Mouse (Mus musculus): ENCODE data around the gene Lbx1. TPM values are rescaled to one million over a fixed set of nuclear protein-coding genes. Genes with fewer than 3 reads are reported as not detected.

Gene Lbx1
- polyA plus RNA-seq, 1 experiment from 2014 or later, result not detected

- WGBS, result 2% methylated on average over 29 of the region's 29 CpGs
- no peak for ATAC-seq
- Histone ChIP-seq H3K4me1 (ENCODE audit: control insufficient read depth, insufficient read depth, low read length) (no peaks in the 10 kb centered on the region), H3K4me3 (ENCODE audit: low read length) (no peak overlapping the region), H3K27me3 (replicated peaks; ENCODE audit: control insufficient read depth, insufficient read depth, low read length) (peaks cover 56% of the 10 kb centered on the region), H3K9me3 (ENCODE audit: control insufficient read depth, low read length) (no peaks in the 10 kb centered on the region), H3K4me2 (ENCODE audit: low read depth, low read length) (no peak overlapping the region), H3K27ac (ENCODE audit: low read length) (no peak overlapping the region), H3K36me3 (ENCODE audit: control insufficient read depth, insufficient read depth, low read length) (no peaks in the 10 kb centered on the region), H3K9ac (ENCODE audit: low read depth, low read length) (no peak overlapping the region)
Measured at GRCm38 (mm10) chr19:45243918-45244700, 8.5 kb upstream of the Lbx1 start.

- Histone ChIP-seq H3K9ac (ENCODE audit: low read depth, low read length) (no peak overlapping the region), H3K27me3 (replicated peaks; ENCODE audit: control insufficient read depth, insufficient read depth, low read length) (peaks cover 65% of the 10 kb centered on the region), H3K4me1 (ENCODE audit: control insufficient read depth, insufficient read depth, low read length) (no peaks in the 10 kb centered on the region), H3K4me3 (ENCODE audit: low read length) (no peak overlapping the region), H3K36me3 (ENCODE audit: control insufficient read depth, insufficient read depth, low read length) (no peaks in the 10 kb centered on the region), H3K4me2 (ENCODE audit: low read depth, low read length) (no peak overlapping the region), H3K27ac (ENCODE audit: low read length) (no peak overlapping the region), H3K9me3 (ENCODE audit: control insufficient read depth, low read length) (no peaks in the 10 kb centered on the region)
- 4% methylated on average over 5 of the region's 5 CpGs for WGBS
- ATAC-seq, result no peak
Measured at GRCm38 (mm10) chr19:45243264-45243602, 7.6 kb upstream of the Lbx1 start.

- ATAC-seq, result no peak
- WGBS, result 1% methylated on average over 23 of the region's 23 CpGs
- H3K4me2 ChIP-seq (ENCODE audit: low read depth, low read length), result no peak overlapping the region
- H3K4me3 ChIP-seq (ENCODE audit: low read length), result no peak overlapping the region
- peaks cover 71% of the 10 kb centered on the region for H3K27me3 ChIP-seq (replicated peaks; ENCODE audit: control insufficient read depth, insufficient read depth, low read length)
- H3K4me1 ChIP-seq (ENCODE audit: control insufficient read depth, insufficient read depth, low read length), result no peaks in the 10 kb centered on the region
- H3K9ac ChIP-seq (ENCODE audit: low read depth, low read length), result no peak overlapping the region
- no peaks in the 10 kb centered on the region for H3K9me3 ChIP-seq (ENCODE audit: control insufficient read depth, low read length)
- H3K27ac ChIP-seq (ENCODE audit: low read length), result no peak overlapping the region
- no peaks in the 10 kb centered on the region for H3K36me3 ChIP-seq (ENCODE audit: control insufficient read depth, insufficient read depth, low read length)
Measured at GRCm38 (mm10) chr19:45242348-45243263, 7.0 kb upstream of the Lbx1 start.

- Histone ChIP-seq H3K4me3 (ENCODE audit: low read length) (no peak overlapping the region), H3K9ac (ENCODE audit: low read depth, low read length) (no peak overlapping the region), H3K4me2 (ENCODE audit: low read depth, low read length) (no peak overlapping the region), H3K27me3 (replicated peaks; ENCODE audit: control insufficient read depth, insufficient read depth, low read length) (peaks cover 77% of the 10 kb centered on the region), H3K27ac (ENCODE audit: low read length) (no peak overlapping the region), H3K36me3 (ENCODE audit: control insufficient read depth, insufficient read depth, low read length) (no peaks in the 10 kb centered on the region), H3K9me3 (ENCODE audit: control insufficient read depth, low read length) (no peaks in the 10 kb centered on the region), H3K4me1 (ENCODE audit: control insufficient read depth, insufficient read depth, low read length) (no peaks in the 10 kb centered on the region)
- 15% methylated on average over 4 of the region's 4 CpGs for WGBS
- no peak for ATAC-seq
Measured at GRCm38 (mm10) chr19:45242017-45242347, 6.4 kb upstream of the Lbx1 start.

- 6% methylated on average over 2 of the region's 2 CpGs for WGBS
Measured at GRCm38 (mm10) chr19:45240026-45240425, 4.4 kb upstream of the Lbx1 start.

GRCm38 (mm10) chr19:45239191-45239590, 3.6 kb upstream of the Lbx1 start:
- Histone ChIP-seq H3K4me3 (ENCODE audit: low read length) (no peak overlapping the region), H3K9me3 (ENCODE audit: control insufficient read depth, low read length) (no peaks in the 10 kb centered on the region), H3K4me1 (ENCODE audit: control insufficient read depth, insufficient read depth, low read length) (peaks cover 17% of the 10 kb centered on the region), H3K36me3 (ENCODE audit: control insufficient read depth, insufficient read depth, low read length) (no peaks in the 10 kb centered on the region), H3K4me2 (ENCODE audit: low read depth, low read length) (no peak overlapping the region), H3K27ac (ENCODE audit: low read length) (no peak overlapping the region), H3K27me3 (replicated peaks; ENCODE audit: control insufficient read depth, insufficient read depth, low read length) (peaks cover 91% of the 10 kb centered on the region), H3K9ac (ENCODE audit: low read depth, low read length) (no peak overlapping the region)
- WGBS, result 11% methylated on average over 1 of the region's 1 CpGs
- no peak for ATAC-seq

More at GRCm38 (mm10) chr19:45240026-45240425, 4.4 kb upstream of the Lbx1 start:
- Histone ChIP-seq H3K27me3 (replicated peaks; ENCODE audit: control insufficient read depth, insufficient read depth, low read length) (peaks cover 91% of the 10 kb centered on the region), H3K9me3 (ENCODE audit: control insufficient read depth, low read length) (no peaks in the 10 kb centered on the region), H3K9ac (ENCODE audit: low read depth, low read length) (no peak overlapping the region), H3K4me3 (ENCODE audit: low read length) (no peak overlapping the region), H3K4me2 (ENCODE audit: low read depth, low read length) (no peak overlapping the region), H3K36me3 (ENCODE audit: control insufficient read depth, insufficient read depth, low read length) (no peaks in the 10 kb centered on the region), H3K4me1 (ENCODE audit: control insufficient read depth, insufficient read depth, low read length) (peaks cover 14% of the 10 kb centered on the region), H3K27ac (ENCODE audit: low read length) (no peak overlapping the region)
- no peak for ATAC-seq

- ATAC-seq, result no peak
- Histone ChIP-seq H3K9ac (ENCODE audit: low read depth, low read length) (no peak overlapping the region), H3K9me3 (ENCODE audit: control insufficient read depth, low read length) (no peaks in the 10 kb centered on the region), H3K4me2 (ENCODE audit: low read depth, low read length) (no peak overlapping the region), H3K27ac (ENCODE audit: low read length) (no peak overlapping the region), H3K36me3 (ENCODE audit: control insufficient read depth, insufficient read depth, low read length) (no peaks in the 10 kb centered on the region), H3K27me3 (replicated peaks; ENCODE audit: control insufficient read depth, insufficient read depth, low read length) (peaks cover 88% of the 10 kb centered on the region), H3K4me3 (ENCODE audit: low read length) (no peak overlapping the region), H3K4me1 (ENCODE audit: control insufficient read depth, insufficient read depth, low read length) (peaks cover 24% of the 10 kb centered on the region)
- 14% methylated on average over 3 of the region's 3 CpGs for WGBS
Measured at GRCm38 (mm10) chr19:45237665-45238209, 2.1 kb upstream of the Lbx1 start.

GRCm38 (mm10) chr19:45237099-45237498, 1.5 kb upstream of the Lbx1 start:
- Histone ChIP-seq H3K4me2 (ENCODE audit: low read depth, low read length) (no peak overlapping the region), H3K9ac (ENCODE audit: low read depth, low read length) (no peak overlapping the region), H3K27me3 (replicated peaks; ENCODE audit: control insufficient read depth, insufficient read depth, low read length) (peaks cover 87% of the 10 kb centered on the region), H3K9me3 (ENCODE audit: control insufficient read depth, low read length) (no peaks in the 10 kb centered on the region), H3K4me1 (ENCODE audit: control insufficient read depth, insufficient read depth, low read length) (peaks cover 24% of the 10 kb centered on the region), H3K4me3 (ENCODE audit: low read length) (no peak overlapping the region), H3K36me3 (ENCODE audit: control insufficient read depth, insufficient read depth, low read length) (no peaks in the 10 kb centered on the region), H3K27ac (ENCODE audit: low read length) (no peak overlapping the region)
- no peak for ATAC-seq
- WGBS, result 4% methylated on average over 8 of the region's 8 CpGs

- H3K9ac ChIP-seq (ENCODE audit: low read depth, low read length), result no peak overlapping the region
- peak overlapping the region; percentile 37 for H3K4me3 ChIP-seq (ENCODE audit: low read length)
- peak; percentile 58 for ATAC-seq
- no peaks in the 10 kb centered on the region for H3K9me3 ChIP-seq (ENCODE audit: control insufficient read depth, low read length)
- H3K27me3 ChIP-seq (replicated peaks; ENCODE audit: control insufficient read depth, insufficient read depth, low read length), result peaks cover 87% of the 10 kb centered on the region
- no peak overlapping the region for H3K27ac ChIP-seq (ENCODE audit: low read length)
- no peaks in the 10 kb centered on the region for H3K36me3 ChIP-seq (ENCODE audit: control insufficient read depth, insufficient read depth, low read length)
- WGBS, result under 1% methylated on average over 39 of the region's 39 CpGs
- peaks cover 24% of the 10 kb centered on the region for H3K4me1 ChIP-seq (ENCODE audit: control insufficient read depth, insufficient read depth, low read length)
- H3K4me2 ChIP-seq (ENCODE audit: low read depth, low read length), result peak overlapping the region; percentile 58
Measured at GRCm38 (mm10) chr19:45236363-45236942, 841 bp upstream of the Lbx1 start.
